Mouse (Mus musculus) common myeloid progenitor, adult 5-6 weeks (primary cell): ENCODE results near the gene Trpm8. TPM values are rescaled to one million over a fixed set of nuclear protein-coding genes. Genes with fewer than 3 reads are reported as not detected.

Experiments
- ATAC-seq: replicated peaks from 2 replicates; pipeline ENCODE4 v1.8.0; 2016; ENCODE audit warnings: low read depth, mild to moderate bottlenecking, moderate TSS enrichment, inconsistent platforms; ENCODE audit not compliant: poor library complexity, severe bottlenecking
- total RNA-seq: library from RNA; stranded (forward); fragments of 200-1000, 187-1606 nt; gene quantifications from 2 replicates; pipeline ENCODE4 v1.2.3, GENCODE M21; 2017

The Trpm8 gene
- total RNA-seq, 1 experiment from 2014 or later, result not detected

- ATAC-seq, result no peak
These were observed 31.6 kb upstream of the Trpm8 start for GRCm38 (mm10) chr1:88245881-88246280.

- ATAC-seq, result no peak
These were observed 31.1 kb upstream of the Trpm8 start for GRCm38 (mm10) chr1:88246386-88246785.

GRCm38 (mm10) chr1:88247660-88248059, 29.8 kb upstream of the Trpm8 start:
- ATAC-seq, result no peak

GRCm38 (mm10) chr1:88248658-88249057, 28.8 kb upstream of the Trpm8 start:
- ATAC-seq, result peak; percentile 10; the same call in 1 of the 2 replicates

GRCm38 (mm10) chr1:88249596-88249995, 27.9 kb upstream of the Trpm8 start:
- no peak for ATAC-seq

- no peak for ATAC-seq
These were observed 27.4 kb upstream of the Trpm8 start for GRCm38 (mm10) chr1:88250023-88250422.

- 0 out of 2 replicates have a peak, but pooled peaks have one; percentile 9 for ATAC-seq
These were observed 24.4 kb upstream of the Trpm8 start for GRCm38 (mm10) chr1:88253106-88253505.

- no peak for ATAC-seq
These were observed 23.9 kb upstream of the Trpm8 start for GRCm38 (mm10) chr1:88253540-88253939.

GRCm38 (mm10) chr1:88254793-88255465, 22.5 kb upstream of the Trpm8 start:
- ATAC-seq, result no peak

- no peak for ATAC-seq
These were observed 22.0 kb upstream of the Trpm8 start for GRCm38 (mm10) chr1:88255466-88255857.

- ATAC-seq, result no peak
These were observed 21.3 kb upstream of the Trpm8 start for GRCm38 (mm10) chr1:88255989-88256754.

GRCm38 (mm10) chr1:88256886-88257663, 20.4 kb upstream of the Trpm8 start:
- ATAC-seq, result no peak

GRCm38 (mm10) chr1:88257681-88258080, 19.8 kb upstream of the Trpm8 start:
- no peak for ATAC-seq

GRCm38 (mm10) chr1:88258361-88258760, 19.1 kb upstream of the Trpm8 start:
- ATAC-seq, result no peak

GRCm38 (mm10) chr1:88258881-88259642, 18.4 kb upstream of the Trpm8 start:
- ATAC-seq, result peak; percentile 15

- no peak for ATAC-seq
These were observed 17.8 kb upstream of the Trpm8 start for GRCm38 (mm10) chr1:88259643-88260024.

- ATAC-seq, result no peak
These were observed 17.3 kb upstream of the Trpm8 start for GRCm38 (mm10) chr1:88260114-88260513.

- ATAC-seq, result peak; percentile 2; the same call in 1 of the 2 replicates
These were observed 16.7 kb upstream of the Trpm8 start for GRCm38 (mm10) chr1:88260604-88261377.

GRCm38 (mm10) chr1:88261706-88262105, 15.8 kb upstream of the Trpm8 start:
- ATAC-seq, result no peak
